Mouse (Mus musculus): ENCODE data around the gene Efcab12. TPM values are rescaled to one million over a fixed set of nuclear protein-coding genes. Genes with fewer than 3 reads are reported as not detected.
A peak's percentile ranks its signal among the peaks of the same experiment; 100 is the strongest.
"Not testable (repeated sequence)": the region's sequence is repeated elsewhere in the genome, so short reads cannot be mapped to it uniquely, and the experiment has no call there.

The Efcab12 gene
- under 1 TPM; 0.08 to 0.18 TPM for total RNA-seq (2021)
- long read RNA-seq, experiment 1 = 0 reads
- long read RNA-seq, experiment 2, partial matches to known transcripts = 1 of 1 reads
- long read RNA-seq, experiment 2, other reads (novel, unspliced or antisense) = 0 of 1 reads

- DNase-seq = peak; percentile 50
- intact Hi-C loops (cut with DNase I; ENCODE audit: low total_unique reads) = no loop called here
These were observed at the start of gene Efcab12 for GRCm38 (mm10) chr6:115838161-115838597. Gene Efcab12, minus strand, starts transcription at chr6:115838412.

GRCm38 (mm10) chr6:115886894-115887293 lies 48.7 kb upstream of the Efcab12 start:
- intact Hi-C loops (cut with DNase I; ENCODE audit: low total_unique reads) = no loop called here
- DNase-seq = no peak

- intact Hi-C loops (cut with DNase I; ENCODE audit: low total_unique reads) = no loop called here
- DNase-seq = no peak
These were observed 45.8 kb upstream of the Efcab12 start for GRCm38 (mm10) chr6:115884018-115884417.

GRCm38 (mm10) chr6:115880751-115881150 lies 42.5 kb upstream of the Efcab12 start:
- no peak for DNase-seq
- intact Hi-C loops (cut with DNase I; ENCODE audit: low total_unique reads) = no loop called here

- no peak for DNase-seq
- intact Hi-C loops (cut with DNase I; ENCODE audit: low total_unique reads) = no loop called here
These were observed 41.5 kb upstream of the Efcab12 start for GRCm38 (mm10) chr6:115879736-115880135.

- intact Hi-C loops (cut with DNase I; ENCODE audit: low total_unique reads) = no loop called here
These were observed 40.5 kb upstream of the Efcab12 start for GRCm38 (mm10) chr6:115878694-115879093.

GRCm38 (mm10) chr6:115877239-115877638 lies 39.0 kb upstream of the Efcab12 start:
- no peak for DNase-seq
- intact Hi-C loops (cut with DNase I; ENCODE audit: low total_unique reads) = no loop called here

More at GRCm38 (mm10) chr6:115878694-115879093, 40.5 kb upstream of the Efcab12 start:
- no peak for DNase-seq

GRCm38 (mm10) chr6:115871318-115871717 lies 33.1 kb upstream of the Efcab12 start:
- intact Hi-C loops (cut with DNase I; ENCODE audit: low total_unique reads); DNase-seq: not testable (repeated sequence)

- intact Hi-C loops (cut with DNase I; ENCODE audit: low total_unique reads); DNase-seq: not testable (repeated sequence)
These were observed 28.9 kb upstream of the Efcab12 start for GRCm38 (mm10) chr6:115867157-115867556.

- intact Hi-C loops (cut with DNase I; ENCODE audit: low total_unique reads) = no loop called here
- DNase-seq = no peak
These were observed 27.0 kb upstream of the Efcab12 start for GRCm38 (mm10) chr6:115865246-115865645.

GRCm38 (mm10) chr6:115863340-115863841 lies 25.2 kb upstream of the Efcab12 start:
- no peak for DNase-seq
- intact Hi-C loops (cut with DNase I; ENCODE audit: low total_unique reads) = no loop called here

GRCm38 (mm10) chr6:115860027-115860556 lies 21.9 kb upstream of the Efcab12 start:
- intact Hi-C loops (cut with DNase I; ENCODE audit: low total_unique reads) = no loop called here
- no peak for DNase-seq

GRCm38 (mm10) chr6:115859258-115859657 lies 21.0 kb upstream of the Efcab12 start:
- DNase-seq = no peak
- intact Hi-C loops (cut with DNase I; ENCODE audit: low total_unique reads) = loop anchor here (5.0 kb wide), 1 partner anchor 148 kb away; no protein-coding TSS in a partner anchor

GRCm38 (mm10) chr6:115856361-115856745 lies 18.1 kb upstream of the Efcab12 start:
- intact Hi-C loops (cut with DNase I; ENCODE audit: low total_unique reads) = loop anchor here (5.0 kb wide), 1 partner anchor 151 kb away; no protein-coding TSS in a partner anchor
- no peak for DNase-seq

GRCm38 (mm10) chr6:115855733-115856360 lies 17.6 kb upstream of the Efcab12 start:
- intact Hi-C loops (cut with DNase I; ENCODE audit: low total_unique reads) = loop anchor here (5.0 kb wide), 1 partner anchor 151 kb away; no protein-coding TSS in a partner anchor
- DNase-seq = no peak

- no peak for DNase-seq
- intact Hi-C loops (cut with DNase I; ENCODE audit: low total_unique reads) = no loop called here
These were observed 16.2 kb upstream of the Efcab12 start for GRCm38 (mm10) chr6:115854432-115854831.

- intact Hi-C loops (cut with DNase I; ENCODE audit: low total_unique reads) = no loop called here
These were observed 15.8 kb upstream of the Efcab12 start for GRCm38 (mm10) chr6:115853985-115854384.

GRCm38 (mm10) chr6:115853091-115853813 lies 15.0 kb upstream of the Efcab12 start, which contains the start of the genes Mbd4 and Ift122:
Gene Mbd4, minus strand, starts transcription at chr6:115853371.
Gene Ift122, plus strand, starts transcription at chr6:115853470.
- intact Hi-C loops (cut with DNase I; ENCODE audit: low total_unique reads) = no loop called here
- peak; percentile 98 for DNase-seq

More at GRCm38 (mm10) chr6:115853985-115854384, 15.8 kb upstream of the Efcab12 start:
- DNase-seq = no peak

GRCm38 (mm10) chr6:115852446-115853090 lies 14.4 kb upstream of the Efcab12 start:
- intact Hi-C loops (cut with DNase I; ENCODE audit: low total_unique reads) = no loop called here
- DNase-seq = no peak

All from gastrocnemius, postnatal 14 days (tissue).